Mouse (Mus musculus): Measurements from ENCODE around the gene Wnk2. TPM values are rescaled to one million over a fixed set of nuclear protein-coding genes. Genes with fewer than 3 reads are reported as not detected.
A peak's percentile ranks its signal among the peaks of the same experiment; 100 is the strongest.

Gene Wnk2
- total and polyA plus RNA-seq, 3 experiments = 0.04 TPM; not detected in 2

DNA sequence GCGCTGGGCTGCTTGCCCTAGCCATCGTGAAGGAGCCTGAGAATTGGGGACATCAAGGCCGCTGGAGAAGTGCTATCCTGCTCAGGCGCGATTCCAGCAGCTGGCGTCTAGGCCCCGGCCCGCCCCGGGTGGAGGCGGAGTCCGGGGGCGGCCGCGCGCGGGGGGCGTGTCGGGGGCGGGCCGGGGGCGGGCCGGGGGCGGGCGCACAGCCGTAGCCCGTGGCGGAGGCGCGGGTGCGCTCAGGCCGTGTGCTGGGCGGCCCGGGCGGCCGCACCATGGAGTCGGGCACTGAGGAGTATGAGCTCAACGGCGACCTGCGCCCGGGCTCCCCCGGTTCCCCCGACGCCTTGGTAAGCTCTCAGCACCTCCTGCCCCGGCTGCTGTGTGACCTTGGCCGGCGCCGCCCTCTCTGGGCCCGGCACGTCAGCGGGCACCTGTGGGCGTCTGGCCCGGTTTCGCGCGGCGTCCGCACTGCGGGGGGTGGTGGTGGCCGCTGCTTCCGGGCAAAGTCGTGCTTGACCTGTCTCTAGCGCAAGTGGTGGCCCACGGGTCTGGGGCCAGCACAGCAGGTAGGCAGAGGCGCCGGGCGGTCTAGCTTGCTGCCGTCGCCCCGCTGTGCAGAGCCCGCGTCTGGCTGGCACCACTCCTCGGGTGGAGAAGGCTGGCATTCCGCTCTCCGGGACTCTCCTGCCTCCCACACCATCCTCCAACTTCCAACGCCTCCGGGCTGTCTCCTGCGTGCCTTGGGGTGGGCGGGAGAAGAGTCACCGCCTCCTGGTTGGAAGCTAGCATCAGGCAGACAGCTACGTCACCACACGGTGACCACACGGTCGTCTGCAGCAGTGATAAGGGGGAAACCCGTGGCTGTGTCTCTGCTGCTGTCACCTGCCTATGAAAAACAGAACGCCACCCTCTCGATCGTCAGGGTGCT, 39.7 kb upstream of the Wnk2 start, which contains the start of gene Ninj1 (continued):
- peak; percentile 58 for TF ChIP-seq MAX (IDR thresholded peaks at IDR 0.05; ENCODE audit: low read length)
- TF ChIP-seq UBTF (IDR thresholded peaks at IDR 0.05; ENCODE audit: borderline replicate concordance, insufficient read depth, low read depth, low read length) = no peak
- TF ChIP-seq JUND (IDR thresholded peaks at IDR 0.05; ENCODE audit: low read depth, low read length) = no peak
- 0 out of 2 replicates have a peak, but pooled peaks have one; percentile 10 for TF ChIP-seq MEF2A (IDR thresholded peaks at IDR 0.05; ENCODE audit: extremely low read depth, insufficient replicate concordance, low read depth, low read length, poor library complexity, severe bottlenecking)
- TF ChIP-seq MXI1 (IDR thresholded peaks at IDR 0.05; ENCODE audit: low read depth, low read length) = peak; percentile 90
- peak; percentile 92 for TF ChIP-seq BHLHE40 (IDR thresholded peaks at IDR 0.05; ENCODE audit: borderline replicate concordance, low read depth, low read length)
- no peak for TF ChIP-seq SMC3 (IDR thresholded peaks at IDR 0.05; ENCODE audit: low read depth, low read length)
- no peak; the same call in 1 of the 2 replicates for TF ChIP-seq KAT2A (conservative IDR thresholded peaks at IDR 0.05; ENCODE audit: low read depth, low read length)
- no peak for TF ChIP-seq ZC3H11A (IDR thresholded peaks at IDR 0.05; ENCODE audit: low read depth, low read length)
- no peak for TF ChIP-seq GABPA (IDR thresholded peaks at IDR 0.05; ENCODE audit: low read depth, low read length)
- TF ChIP-seq POLR2AphosphoS2 (IDR thresholded peaks at IDR 0.05; ENCODE audit: low read length) = peak; percentile 50; the same call in 1 of the 2 replicates
- TF ChIP-seq TAL1 (IDR thresholded peaks at IDR 0.05; ENCODE audit: low read length) = peak; percentile 76

DNA sequence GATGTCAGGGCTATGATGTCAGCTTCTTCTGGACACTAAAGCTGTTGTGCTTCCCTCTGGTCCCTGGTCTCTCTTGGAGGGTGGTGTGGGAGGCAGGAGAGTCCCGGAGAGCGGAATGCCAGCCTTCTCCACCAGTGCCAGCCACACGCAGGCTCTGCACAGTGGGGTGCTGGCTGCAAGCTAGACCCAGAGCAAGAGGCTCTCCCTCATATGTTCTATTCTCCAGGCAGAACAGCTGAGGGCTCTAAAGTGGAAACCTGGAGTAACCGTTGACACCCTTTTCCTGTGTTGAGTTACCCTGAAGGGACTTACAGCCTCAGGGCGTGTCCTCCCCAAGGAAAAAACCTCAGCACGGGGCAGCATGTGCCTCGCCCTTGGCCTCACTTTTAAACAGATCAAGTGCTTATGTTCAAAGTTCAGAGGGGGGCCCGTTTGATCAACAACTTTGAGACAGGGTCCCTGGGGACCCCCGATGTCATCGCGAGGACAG, 39.0 kb upstream of the Wnk2 start:
- peak overlapping the region; percentile 28 to 33 for H3K4me3 ChIP-seq (ENCODE audit: control insufficient read depth in 1 of 2, insufficient read depth in 1 of 2, low read depth in 2 of 2, low read length in 2 of 2)
- H3K27ac ChIP-seq (ENCODE audit: control insufficient read depth, low read depth, low read length) = peak overlapping the region; percentile 57
- H3K9me3 ChIP-seq (replicated peaks; ENCODE audit: insufficient read depth, low read length) = no peaks in the 10 kb centered on the region
- peaks cover 0 to 9% of the 10 kb centered on the region in 2 experiments; a peak in 2 of 4 replicates for H3K36me3 ChIP-seq (ENCODE audit: control insufficient read depth in 1 of 2, insufficient read depth in 2 of 2, low read length in 2 of 2)
- no peak for TF ChIP-seq SMC3 (IDR thresholded peaks at IDR 0.05; ENCODE audit: low read depth, low read length)
- TF ChIP-seq NELFE (IDR thresholded peaks at IDR 0.05; ENCODE audit: low read depth, low read length) = no peak
- no peak for TF ChIP-seq ZKSCAN1 (IDR thresholded peaks at IDR 0.05; ENCODE audit: low read depth, low read length)
- no peak for TF ChIP-seq MEF2A (IDR thresholded peaks at IDR 0.05; ENCODE audit: extremely low read depth, insufficient replicate concordance, low read depth, low read length, poor library complexity, severe bottlenecking)
- no peak for TF ChIP-seq UBTF (IDR thresholded peaks at IDR 0.05; ENCODE audit: borderline replicate concordance, insufficient read depth, low read depth, low read length)
- TF ChIP-seq ZMIZ1 (IDR thresholded peaks at IDR 0.05; ENCODE audit: low read depth, low read length) = no peak
- TF ChIP-seq POLR2A (IDR thresholded peaks at IDR 0.05; ENCODE audit: control insufficient read depth in 1 of 2, insufficient read depth in 1 of 2, low read depth in 1 of 2, low read length in 2 of 2, poor library complexity in 1 of 2) = no peak
- no peak for TF ChIP-seq ZNF384 (IDR thresholded peaks at IDR 0.05; ENCODE audit: low read depth, low read length)
- TF ChIP-seq MAX (IDR thresholded peaks at IDR 0.05; ENCODE audit: low read length) = peak; percentile 81
- TF ChIP-seq SIN3A (IDR thresholded peaks at IDR 0.05; ENCODE audit: low read length) = no peak
- TF ChIP-seq POLR2AphosphoS2 (IDR thresholded peaks at IDR 0.05; ENCODE audit: low read length) = no peak
- TF ChIP-seq CTCF (IDR thresholded peaks at IDR 0.05 in 2 of 3, conservative IDR thresholded peaks at IDR 0.05 in 1 of 3; ENCODE audit: control insufficient read depth in 1 of 3, insufficient read depth in 1 of 3, low read depth in 2 of 3, low read length in 3 of 3, poor library complexity in 1 of 3, severe bottlenecking in 1 of 3) = no peak
- no peak for TF ChIP-seq RAD21 (IDR thresholded peaks at IDR 0.05; ENCODE audit: low read depth, low read length)
- TF ChIP-seq TBP (IDR thresholded peaks at IDR 0.05; ENCODE audit: low read depth, low read length) = no peak
- no peak for TF ChIP-seq MYB (IDR thresholded peaks at IDR 0.05; ENCODE audit: low read depth, low read length)
- no peak for TF ChIP-seq BHLHE40 (IDR thresholded peaks at IDR 0.05; ENCODE audit: borderline replicate concordance, low read depth, low read length)
- TF ChIP-seq CHD1 (IDR thresholded peaks at IDR 0.05; ENCODE audit: low read depth, low read length) = no peak
- TF ChIP-seq HCFC1 (IDR thresholded peaks at IDR 0.05; ENCODE audit: low read depth, low read length) = no peak
- TF ChIP-seq MYC (IDR thresholded peaks at IDR 0.05; ENCODE audit: low read depth, low read length) = peak; percentile 51; the same call in 1 of the 2 replicates
- TF ChIP-seq MAZ (IDR thresholded peaks at IDR 0.05; ENCODE audit: low read depth, low read length) = 0 out of 2 replicates have a peak, but pooled peaks have one; percentile 33
- TF ChIP-seq USF1 (IDR thresholded peaks at IDR 0.05; ENCODE audit: low read depth, low read length) = no peak
- no peak for TF ChIP-seq ZC3H11A (IDR thresholded peaks at IDR 0.05; ENCODE audit: low read depth, low read length)
- TF ChIP-seq CHD2 (IDR thresholded peaks at IDR 0.05; ENCODE audit: low read length) = no peak
- TF ChIP-seq TAL1 (IDR thresholded peaks at IDR 0.05; ENCODE audit: low read length) = no peak
- TF ChIP-seq ETS1 (IDR thresholded peaks at IDR 0.05; ENCODE audit: low read depth, low read length) = 0 out of 2 replicates have a peak, but pooled peaks have one; percentile 23
- no peak for TF ChIP-seq RCOR1 (IDR thresholded peaks at IDR 0.05; ENCODE audit: low read depth, low read length)
- H3K79me2 ChIP-seq (ENCODE audit: control insufficient read depth, insufficient read depth, low read length, poor library complexity) = no peaks in the 10 kb centered on the region; the same call in 1 of the 2 replicates
- H3K27me3 ChIP-seq (ENCODE audit: control insufficient read depth in 1 of 2, insufficient read depth in 2 of 2, low read length in 2 of 2) = no peaks in the 10 kb centered on the region
- H3K9ac ChIP-seq (ENCODE audit: control insufficient read depth, low read depth, low read length, poor library complexity, severe bottlenecking) = peak overlapping the region; percentile 72
- peaks cover 0 to 14% of the 10 kb centered on the region in 2 experiments; a peak in 3 of 4 replicates for H3K4me1 ChIP-seq (ENCODE audit: control insufficient read depth in 1 of 2, insufficient read depth in 2 of 2, low read length in 2 of 2)
- no peak for DNase-seq (ENCODE audit: low read depth, low spot score)
